Mouse (Mus musculus): Measurements from ENCODE around the gene Satb1.

- TF ChIP-seq CTCF (IDR thresholded peaks at IDR 0.05; ENCODE audit: insufficient read depth, low read depth, low read length) (no peak), POLR2A (IDR thresholded peaks at IDR 0.05; ENCODE audit: insufficient read depth, low read depth, low read length) (no peak)
Observed at GRCm38 (mm10) chr17:51806124-51806960, 26.7 kb downstream of the Satb1 start.

Measured in olfactory bulb, adult 2 months (tissue).